Mouse (Mus musculus): ENCODE measurements at regions not wholly inside any gene's neighbourhood (a gene's known extent, or its start where the extent isn't known, plus 50 kb on each side); places are given as distances from the start of the nearest gene placed in this dataset.

DNA sequence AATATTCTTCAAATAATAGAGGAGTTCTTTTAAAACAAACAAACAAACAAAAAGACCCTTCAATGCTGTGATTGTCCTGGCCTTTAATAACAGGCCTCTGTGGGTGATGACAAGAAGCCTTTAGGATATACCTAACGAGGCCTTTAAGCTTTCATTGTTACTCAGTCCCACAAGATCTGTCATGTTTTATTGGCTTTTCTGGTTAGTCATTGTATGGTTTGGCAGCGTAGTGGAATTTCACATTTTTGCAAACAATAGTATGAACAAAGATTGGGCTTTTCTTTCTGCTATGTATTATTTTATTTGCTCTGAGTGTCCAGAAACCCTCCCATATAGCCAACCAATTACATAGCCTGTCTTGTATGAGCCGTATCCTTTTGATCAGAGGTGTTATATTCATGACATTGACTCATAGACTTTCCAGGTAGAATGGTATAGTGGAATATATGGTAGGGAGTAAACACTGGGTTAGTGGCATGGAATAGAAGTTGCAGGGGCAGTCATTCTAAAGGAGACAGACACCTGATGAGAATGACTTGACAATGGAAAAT, 76.1 kb upstream of the Cerkl start:
- 75% methylated on average over 3 of the region's 3 CpGs for WGBS
- no peaks in the 10 kb centered on the region for H3K36me3 ChIP-seq
- no peaks in the 10 kb centered on the region for H3K9me3 ChIP-seq
- no peak for ATAC-seq (ENCODE audit: low FRiP score, low read depth)
- H3K9ac ChIP-seq: no peak overlapping the region
- H3K4me3 ChIP-seq: no peak overlapping the region
- H3K4me1 ChIP-seq (replicated peaks): peaks cover 8% of the 10 kb centered on the region
- no peak overlapping the region for H3K27ac ChIP-seq (replicated peaks)
- H3K4me2 ChIP-seq: no peak overlapping the region
- H3K27me3 ChIP-seq: no peaks in the 10 kb centered on the region

DNA sequence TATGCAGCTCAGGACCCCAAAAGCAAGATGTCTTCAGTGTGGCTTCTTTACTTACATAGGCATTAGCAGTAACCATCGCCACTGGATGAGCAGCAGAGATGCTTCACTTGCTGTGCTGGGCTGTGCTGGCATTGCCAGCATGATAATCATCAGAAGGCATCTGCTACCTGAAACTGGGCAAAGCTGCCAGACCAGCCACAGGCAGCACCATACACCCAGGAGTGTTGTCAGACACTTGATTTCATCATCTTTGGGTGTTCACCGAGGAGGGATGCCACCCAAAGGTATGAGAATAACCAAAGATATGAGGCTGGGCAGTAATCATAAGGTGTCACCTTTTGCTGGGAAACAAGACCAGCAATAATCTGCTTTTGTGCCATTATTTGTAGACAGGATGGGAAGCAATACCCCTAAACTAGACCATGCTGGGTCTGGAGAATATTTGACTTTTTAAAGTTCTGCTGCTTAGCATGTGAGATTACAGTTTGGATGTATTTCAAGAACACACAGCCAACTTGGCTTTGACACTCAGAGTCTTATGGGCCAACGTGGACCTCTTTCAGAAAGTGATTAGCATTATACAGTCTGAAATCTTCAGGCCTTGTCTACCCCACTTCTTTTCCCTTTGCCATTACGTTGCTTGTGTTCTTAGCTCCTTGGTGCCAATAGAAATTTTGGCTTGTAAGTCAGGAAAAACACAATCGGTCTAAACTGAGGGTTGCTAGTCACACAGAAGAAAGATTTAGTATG, 80.7 kb upstream of the Cerkl start:
- H3K27me3 ChIP-seq: no peaks in the 10 kb centered on the region
- 76% methylated on average over 5 of the region's 5 CpGs for WGBS
- H3K9ac ChIP-seq: no peak overlapping the region
- no peak overlapping the region for H3K27ac ChIP-seq (replicated peaks)
- H3K36me3 ChIP-seq: no peaks in the 10 kb centered on the region
- no peaks in the 10 kb centered on the region for H3K9me3 ChIP-seq
- ATAC-seq (ENCODE audit: low FRiP score, low read depth): no peak
- no peak overlapping the region for H3K4me3 ChIP-seq
- H3K4me2 ChIP-seq: no peak overlapping the region
- no peaks in the 10 kb centered on the region for H3K4me1 ChIP-seq (replicated peaks)

GRCm38 (mm10) chr2:79540384-79540783, 83.8 kb upstream of the Cerkl start:
- H3K9me3 ChIP-seq: no peaks in the 10 kb centered on the region
- no peaks in the 10 kb centered on the region for H3K36me3 ChIP-seq
- H3K4me2 ChIP-seq: no peak overlapping the region
- no peak for ATAC-seq (ENCODE audit: low FRiP score, low read depth)
- H3K9ac ChIP-seq: no peak overlapping the region
- no peaks in the 10 kb centered on the region for H3K27me3 ChIP-seq
- H3K4me3 ChIP-seq: no peak overlapping the region
- H3K4me1 ChIP-seq (replicated peaks): no peaks in the 10 kb centered on the region
- H3K27ac ChIP-seq (replicated peaks): no peak overlapping the region
- 83% methylated on average over 8 of the region's 8 CpGs for WGBS

DNA sequence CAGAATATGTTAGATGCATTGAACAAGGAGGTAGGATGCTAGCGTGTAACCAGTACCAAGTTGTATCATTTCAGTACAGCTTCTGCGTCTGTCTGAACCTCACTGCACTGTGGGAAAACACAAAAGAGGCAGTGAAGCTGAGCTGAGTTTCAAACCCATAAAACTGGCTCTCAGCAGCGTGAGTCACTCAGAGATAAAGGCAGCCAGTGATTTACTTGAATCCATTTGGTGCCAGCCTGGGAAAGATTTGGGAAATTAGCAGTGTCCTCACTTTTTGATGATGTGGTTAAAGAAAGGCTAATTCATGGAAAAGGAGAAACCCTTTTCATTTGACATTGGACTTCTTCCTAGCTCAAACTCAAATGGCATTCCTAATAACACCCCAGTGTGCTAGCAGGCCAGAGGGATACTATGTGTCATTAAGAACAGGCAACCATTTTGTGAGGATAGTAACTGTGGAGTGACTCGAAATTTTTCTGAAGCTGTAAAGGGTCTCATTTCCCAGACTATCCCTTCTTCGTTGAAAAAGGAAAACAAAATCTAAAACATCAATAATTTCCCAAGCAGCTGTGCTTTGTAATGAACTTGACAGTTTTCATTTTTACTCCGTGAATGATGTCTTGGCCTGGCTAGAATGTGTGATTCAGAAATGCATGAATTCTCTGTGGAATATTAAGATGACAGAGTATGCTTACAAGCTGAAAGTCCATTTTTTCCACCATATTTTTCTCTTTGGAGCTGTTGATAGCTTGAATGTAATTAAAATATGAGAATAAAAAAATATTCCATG, 85.8 kb upstream of the Cerkl start:
- no peaks in the 10 kb centered on the region for H3K36me3 ChIP-seq
- no peak for ATAC-seq (ENCODE audit: low FRiP score, low read depth)
- no peak overlapping the region for H3K4me2 ChIP-seq
- H3K27me3 ChIP-seq: no peaks in the 10 kb centered on the region
- H3K4me1 ChIP-seq (replicated peaks): no peaks in the 10 kb centered on the region
- no peak overlapping the region for H3K9ac ChIP-seq
- 68% methylated on average over 6 of the region's 6 CpGs for WGBS
- H3K4me3 ChIP-seq: no peak overlapping the region
- no peaks in the 10 kb centered on the region for H3K9me3 ChIP-seq
- H3K27ac ChIP-seq (replicated peaks): no peak overlapping the region

DNA sequence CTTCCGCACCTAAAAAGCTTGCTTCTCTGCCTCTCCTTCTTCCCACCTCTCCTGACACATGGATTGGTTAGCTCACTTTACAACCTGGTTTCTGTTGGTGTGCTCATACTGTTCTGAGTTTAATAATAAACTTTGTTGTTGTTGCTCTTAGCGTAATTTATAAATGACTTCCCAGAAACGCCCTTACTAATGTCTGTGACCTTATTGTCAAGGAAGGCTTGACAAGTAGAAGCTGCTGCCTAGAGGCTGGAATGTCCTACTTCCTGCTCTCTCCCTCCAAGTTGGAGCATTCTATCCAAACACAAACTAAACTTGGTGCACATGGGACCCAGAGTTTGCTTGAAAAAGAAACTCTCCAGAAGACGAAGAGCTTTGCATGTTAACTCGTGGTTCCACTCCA, 86.9 kb upstream of the Cerkl start:
- H3K4me1 ChIP-seq (replicated peaks): no peaks in the 10 kb centered on the region
- no peaks in the 10 kb centered on the region for H3K27me3 ChIP-seq
- 84% methylated on average over 5 of the region's 5 CpGs for WGBS
- no peak overlapping the region for H3K27ac ChIP-seq (replicated peaks)
- ATAC-seq (ENCODE audit: low FRiP score, low read depth): no peak
- H3K9ac ChIP-seq: no peak overlapping the region
- H3K4me3 ChIP-seq: no peak overlapping the region
- H3K4me2 ChIP-seq: no peak overlapping the region
- no peaks in the 10 kb centered on the region for H3K9me3 ChIP-seq
- no peaks in the 10 kb centered on the region for H3K36me3 ChIP-seq

DNA sequence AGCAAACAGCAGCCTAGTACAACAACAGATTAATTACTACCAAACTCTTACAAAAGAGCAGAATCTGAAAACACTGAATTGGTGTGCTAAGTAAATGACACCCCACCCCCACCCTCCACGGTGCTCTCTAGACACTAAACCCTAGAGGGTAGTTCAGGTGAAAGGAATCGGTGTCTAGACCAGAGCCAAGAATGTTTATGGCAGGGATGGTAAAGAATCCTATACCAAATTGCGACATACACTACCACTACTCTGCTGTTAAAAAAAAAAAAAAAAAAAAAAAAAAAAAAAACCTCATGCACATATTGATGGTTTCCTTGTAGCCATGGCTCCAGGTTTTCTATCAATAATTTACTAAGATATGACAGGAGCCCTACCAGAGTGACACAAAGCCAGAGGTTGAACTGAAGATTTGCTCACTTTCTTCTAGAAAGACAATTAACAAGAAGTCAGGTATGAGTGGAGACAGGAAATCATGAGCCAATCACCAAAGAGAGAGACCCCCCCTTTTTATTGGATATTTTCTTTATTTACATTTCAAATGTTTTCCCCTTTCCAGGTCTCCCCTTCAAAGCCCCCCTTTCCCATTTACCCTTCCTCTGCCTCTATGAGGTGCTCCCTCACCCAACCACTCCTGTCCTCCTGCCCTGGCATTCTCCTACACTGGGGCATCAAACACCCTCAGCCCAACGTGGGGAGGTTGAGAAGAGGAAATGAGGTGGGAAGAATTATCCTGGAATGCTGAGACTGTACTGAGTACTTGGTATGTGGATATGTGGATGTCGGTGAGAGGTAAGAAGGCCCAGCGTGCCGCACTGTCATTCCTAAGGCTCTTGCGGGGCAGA, 87.6 kb upstream of the Cerkl start:
- Histone ChIP-seq H3K4me1 (replicated peaks) (no peaks in the 10 kb centered on the region), H3K4me2 (no peak overlapping the region), H3K36me3 (no peaks in the 10 kb centered on the region), H3K27ac (replicated peaks) (no peak overlapping the region), H3K27me3 (no peaks in the 10 kb centered on the region), H3K9ac (no peak overlapping the region), H3K9me3 (no peaks in the 10 kb centered on the region), H3K4me3 (no peak overlapping the region)
- no peak for ATAC-seq (ENCODE audit: low FRiP score, low read depth)
- 91% methylated on average over 8 of the region's 8 CpGs for WGBS

GRCm38 (mm10) chr2:79544793-79545260, 88.2 kb upstream of the Cerkl start:
- H3K4me3 ChIP-seq: no peak overlapping the region
- H3K4me2 ChIP-seq: no peak overlapping the region
- no peaks in the 10 kb centered on the region for H3K4me1 ChIP-seq (replicated peaks)
- WGBS: 84% methylated on average over 4 of the region's 4 CpGs
- H3K27me3 ChIP-seq: no peaks in the 10 kb centered on the region
- H3K36me3 ChIP-seq: no peaks in the 10 kb centered on the region
- no peak for ATAC-seq (ENCODE audit: low FRiP score, low read depth)
- H3K27ac ChIP-seq (replicated peaks): no peak overlapping the region
- H3K9me3 ChIP-seq: no peaks in the 10 kb centered on the region
- no peak overlapping the region for H3K9ac ChIP-seq

- Histone ChIP-seq H3K4me3 (no peak overlapping the region), H3K27me3 (no peaks in the 10 kb centered on the region), H3K9ac (no peak overlapping the region), H3K4me2 (no peak overlapping the region), H3K27ac (replicated peaks) (no peak overlapping the region), H3K36me3 (no peaks in the 10 kb centered on the region), H3K4me1 (replicated peaks) (no peaks in the 10 kb centered on the region), H3K9me3 (no peaks in the 10 kb centered on the region)
- WGBS: 86% methylated on average over 4 of the region's 4 CpGs
- ATAC-seq (ENCODE audit: low FRiP score, low read depth): no peak
These were observed 88.9 kb upstream of the Itprid2 start for GRCm38 (mm10) chr2:79546206-79546605.

DNA sequence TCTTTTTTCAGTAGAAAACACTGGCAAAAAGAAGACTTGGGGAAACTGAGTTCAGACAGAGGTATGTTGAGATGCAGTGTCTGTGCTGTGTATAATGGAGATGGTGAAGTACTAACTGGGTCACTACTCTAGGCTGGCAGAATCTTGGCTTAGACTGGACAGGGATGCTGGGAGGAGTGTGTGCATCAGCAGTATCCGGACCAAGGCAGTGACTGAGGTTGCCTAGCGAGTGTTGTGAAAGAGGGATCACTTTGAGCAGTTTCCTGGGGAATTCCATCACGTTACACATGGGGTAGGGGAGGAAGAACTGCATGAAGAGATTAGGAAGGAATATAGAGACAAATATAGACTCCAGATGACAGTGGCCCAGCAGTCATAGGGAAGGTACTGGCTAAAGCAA, 87.9 kb upstream of the Itprid2 start:
- no peaks in the 10 kb centered on the region for H3K9me3 ChIP-seq
- H3K4me3 ChIP-seq: no peak overlapping the region
- no peak overlapping the region for H3K9ac ChIP-seq
- H3K27me3 ChIP-seq: no peaks in the 10 kb centered on the region
- no peak overlapping the region for H3K4me2 ChIP-seq
- no peak for ATAC-seq (ENCODE audit: low FRiP score, low read depth)
- no peaks in the 10 kb centered on the region for H3K4me1 ChIP-seq (replicated peaks)
- H3K27ac ChIP-seq (replicated peaks): no peak overlapping the region
- WGBS: 70% methylated on average over 3 of the region's 3 CpGs
- no peaks in the 10 kb centered on the region for H3K36me3 ChIP-seq

DNA sequence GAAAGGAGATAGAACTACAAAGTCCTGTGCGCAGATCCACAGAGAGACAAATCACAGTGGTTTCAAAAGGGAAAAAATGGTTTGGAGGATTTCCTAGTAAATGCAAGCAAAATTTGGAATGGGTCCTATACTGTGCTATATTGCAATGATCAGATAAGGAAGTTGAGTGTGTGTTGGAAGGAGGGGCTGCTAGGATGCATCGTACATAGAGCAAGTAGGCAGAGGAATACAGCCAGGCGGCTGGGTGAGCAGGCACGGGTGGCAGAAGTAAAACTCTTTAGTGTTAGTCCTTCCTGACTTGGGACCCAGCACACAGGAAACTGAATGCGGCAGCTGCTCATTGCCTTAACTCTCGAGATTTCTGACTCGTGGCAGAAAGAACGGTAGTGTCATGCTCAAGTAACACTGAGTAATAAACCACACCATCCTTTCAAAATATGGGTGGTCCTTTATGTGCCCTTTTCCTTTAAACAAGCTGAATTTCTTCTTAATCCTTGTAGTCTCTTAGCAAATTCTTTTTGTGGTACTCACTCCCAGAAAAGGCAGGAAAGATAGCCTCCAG, 87.0 kb upstream of the Itprid2 start:
- Histone ChIP-seq H3K9me3 (no peaks in the 10 kb centered on the region), H3K4me3 (no peak overlapping the region), H3K27me3 (no peaks in the 10 kb centered on the region), H3K27ac (replicated peaks) (no peak overlapping the region), H3K36me3 (no peaks in the 10 kb centered on the region), H3K9ac (no peak overlapping the region), H3K4me1 (replicated peaks) (no peaks in the 10 kb centered on the region), H3K4me2 (no peak overlapping the region)
- 85% methylated on average over 8 of the region's 8 CpGs for WGBS
- ATAC-seq (ENCODE audit: low FRiP score, low read depth): no peak

DNA sequence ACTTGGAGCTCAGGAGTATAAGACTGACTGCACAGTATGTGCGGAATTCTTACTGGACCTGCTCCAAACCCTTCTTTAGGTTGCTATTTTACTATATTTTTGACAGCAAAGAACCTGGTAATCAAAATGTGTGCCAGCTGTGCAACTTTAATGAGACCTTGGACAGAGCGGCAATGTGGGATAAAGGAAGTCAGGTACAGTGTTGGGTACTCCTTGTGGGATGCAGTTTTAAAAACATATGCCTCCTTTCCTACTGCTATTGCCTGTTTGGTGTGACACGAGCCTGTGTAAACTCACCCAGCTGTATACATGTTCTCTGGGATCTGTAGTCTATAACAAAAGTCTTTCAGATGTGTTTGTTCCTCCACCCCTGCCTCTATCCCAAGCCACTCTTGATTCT, 85.4 kb upstream of the Itprid2 start:
- ATAC-seq (ENCODE audit: low FRiP score, low read depth): no peak
- WGBS: 89% methylated on average over 3 of the region's 3 CpGs
- Histone ChIP-seq H3K9ac (no peak overlapping the region), H3K4me2 (no peak overlapping the region), H3K4me3 (no peak overlapping the region), H3K27me3 (no peaks in the 10 kb centered on the region), H3K4me1 (replicated peaks) (no peaks in the 10 kb centered on the region), H3K9me3 (no peaks in the 10 kb centered on the region), H3K27ac (replicated peaks) (no peak overlapping the region), H3K36me3 (no peaks in the 10 kb centered on the region)

Measured in hindbrain, embryonic 15.5 days (tissue).